Mouse (Mus musculus) CH12.LX (cell line): ENCODE data around the gene Ccdc162. TPM values are rescaled to one million over a fixed set of nuclear protein-coding genes. Genes with fewer than 3 reads are reported as not detected.

Experiments used
- DNase-seq: peaks from one replicate; pipeline ENCODE4 v3.0.0-alpha.2; 2013; ENCODE audit errors: extremely low read depth
- H3K27ac ChIP-seq: 2 replicates; pipeline ENCODE4 v1.5.1; 2012; ENCODE audit warnings: low read depth, mild to moderate bottlenecking, control low read depth, moderate library complexity; ENCODE audit not compliant: insufficient read depth
- H3K27me3 ChIP-seq: replicated peaks from 2 replicates; pipeline ENCODE3; 2012; ENCODE audit warnings: inconsistent platforms
- H3K36me3 ChIP-seq, 2 experiments: replicated peaks in 1 of 2; 2 replicates each; pipeline versions ENCODE3 to v1.6.1; 2012; ENCODE audit warnings: inconsistent platforms in 1 of 2, low read length in 1 of 2, mild to moderate bottlenecking in 1 of 2, mixed read lengths in 1 of 2, moderate library complexity in 1 of 2; ENCODE audit not compliant: control insufficient read depth in 1 of 2, insufficient read depth in 1 of 2
- H3K4me1 ChIP-seq, 2 experiments: 2 replicates each; pipeline ENCODE4 v1.6.1; 2012; ENCODE audit warnings: inconsistent platforms in 1 of 2, moderate library complexity in 1 of 2; ENCODE audit not compliant: insufficient read depth in 2 of 2, control insufficient read depth in 1 of 2
- H3K4me2 ChIP-seq: 2 replicates; pipeline ENCODE4 v1.6.1; 2012; ENCODE audit warnings: low read depth, mild to moderate bottlenecking, control low read depth; ENCODE audit not compliant: poor library complexity, insufficient read depth, severe bottlenecking
- H3K4me3 ChIP-seq, 3 experiments: fragments of 150-350 bp in 1 of 3; sonication (generic) in 1 of 3; replicated peaks in 1 of 3; 2 replicates each; pipeline versions ENCODE3 to v1.5.1; 2011 to 2012; ENCODE audit warnings: low read depth in 2 of 3, low read length in 2 of 3, mild to moderate bottlenecking in 2 of 3, moderate library complexity in 2 of 3, control low read depth in 1 of 3, improper control_type of control experiment in 1 of 3, inconsistent platforms in 1 of 3, mixed read lengths in 1 of 3; ENCODE audit not compliant: poor library complexity in 1 of 3
- H3K79me2 ChIP-seq: replicated peaks from 2 replicates; pipeline ENCODE4 v1.6.1; 2012; ENCODE audit warnings: mild to moderate bottlenecking, moderate library complexity; ENCODE audit not compliant: control insufficient read depth, poor library complexity, insufficient read depth, severe bottlenecking; ENCODE audit errors: extremely low read depth
- H3K9ac ChIP-seq: 2 replicates; pipeline ENCODE4 v1.6.1; 2012; ENCODE audit warnings: low read depth, mild to moderate bottlenecking, control low read depth, moderate library complexity; ENCODE audit not compliant: insufficient read depth
- H3K9me3 ChIP-seq: replicated peaks from 2 replicates; pipeline ENCODE3; 2012; ENCODE audit warnings: low read length, inconsistent platforms, mixed read lengths
- CTCF ChIP-seq, 2 experiments: IDR thresholded peaks in 1 of 2; conservative IDR thresholded peaks in 1 of 2; 2 replicates each; pipeline ENCODE4 v1.5.1; 2011 to 2012; ENCODE audit warnings: low read depth in 2 of 2, low read length in 2 of 2, improper control_type of control experiment in 1 of 2, inconsistent platforms in 1 of 2, mild to moderate bottlenecking in 1 of 2, moderate library complexity in 1 of 2
- E2F4 ChIP-seq: IDR thresholded peaks from 2 replicates; pipeline ENCODE4 v1.6.1; 2011; ENCODE audit warnings: low read depth, low read length, improper control_type of control experiment; ENCODE audit not compliant: insufficient replicate concordance
- HCFC1 ChIP-seq: IDR thresholded peaks from 2 replicates; pipeline ENCODE4 v1.6.1; 2012; ENCODE audit warnings: low read depth, mild to moderate bottlenecking, inconsistent platforms, low read length, improper control_type of control experiment
- IRF4 ChIP-seq: IDR thresholded peaks from 2 replicates; pipeline ENCODE4 v1.6.1; 2014; ENCODE audit warnings: low read depth, mild to moderate bottlenecking, inconsistent platforms, low read length, improper control_type of control experiment
- MAFK ChIP-seq: IDR thresholded peaks from 2 replicates; pipeline ENCODE4 v1.6.1; 2011; ENCODE audit warnings: low read length, improper control_type of control experiment; ENCODE audit not compliant: insufficient replicate concordance
- MAX ChIP-seq: IDR thresholded peaks from 2 replicates; pipeline ENCODE4 v1.6.1; 2011; ENCODE audit warnings: low read length, improper control_type of control experiment
- MEF2A ChIP-seq: IDR thresholded peaks from 2 replicates; pipeline ENCODE4 v1.6.1; 2014; ENCODE audit warnings: low read depth, mild to moderate bottlenecking, inconsistent platforms, low read length, improper control_type of control experiment, borderline replicate concordance
- NRF1 ChIP-seq: IDR thresholded peaks from 2 replicates; pipeline ENCODE4 v1.6.1; 2014; ENCODE audit warnings: low read depth, mild to moderate bottlenecking, inconsistent platforms, low read length, improper control_type of control experiment, moderate library complexity
- RAD21 ChIP-seq: IDR thresholded peaks from 2 replicates; pipeline ENCODE4 v1.6.1; 2011; ENCODE audit warnings: low read depth, mild to moderate bottlenecking, low read length, improper control_type of control experiment, moderate library complexity
- RCOR1 ChIP-seq: conservative IDR thresholded peaks from 2 replicates; pipeline ENCODE4 v1.6.1; 2012; ENCODE audit warnings: low read depth, mild to moderate bottlenecking, inconsistent platforms, low read length, improper control_type of control experiment
- SMC3 ChIP-seq: IDR thresholded peaks from 2 replicates; pipeline ENCODE4 v1.6.1; 2011; ENCODE audit warnings: low read depth, low read length, improper control_type of control experiment
- TCF12 ChIP-seq: IDR thresholded peaks from 2 replicates; pipeline ENCODE4 v1.6.1; 2014; ENCODE audit warnings: low read depth, mild to moderate bottlenecking, inconsistent platforms, low read length, improper control_type of control experiment
- ZKSCAN1 ChIP-seq: IDR thresholded peaks from 2 replicates; pipeline ENCODE4 v1.6.1; 2012; ENCODE audit warnings: low read depth, inconsistent platforms, low read length, improper control_type of control experiment, borderline replicate concordance
- dilution Hi-C: fragments of 300-500 bp; cut with MboI; formaldehyde crosslinking; loops from 2 replicates; pipeline ENCODE4 v1.14.3; 2020; ENCODE audit warnings: low sequenced_read_pairs; ENCODE audit not compliant: extremely low pct_unique_long_range_greater_than_20kb, extremely low pct_ligation_motif_present
- in situ Hi-C: fragments of 300-500 bp; cut with MboI; formaldehyde crosslinking; loops from 3 replicates; pipeline ENCODE4 v1.14.3; 2019; ENCODE audit warnings: low sequenced_read_pairs, low pct_ligation_motif_present, low pct_unique_long_range_greater_than_20kb, mixed read lengths
- polyA plus RNA-seq: library from polyadenylated mRNA; unstranded; fragments of >175 nt; gene quantifications from 2 replicates; pipeline ENCODE4 v1.2.1, GENCODE M21; 2012; ENCODE audit warnings: low read depth; ENCODE audit not compliant: insufficient read length
- total RNA-seq, 2 experiments: library from RNA; depleted of rRNA; stranded (reverse); fragments of 300-350 nt in 1 of 2; fragments of >200 nt in 1 of 2; gene quantifications; 2 replicates each; pipeline ENCODE4 v1.2.3; 2012 to 2014

Gene Ccdc162
- total and polyA plus RNA-seq, 3 experiments = 0.64 to 1.3 (median 1.3) TPM

GRCm38 (mm10) chr10:41635276-41636033, 81.0 kb downstream of the Ccdc162 start:
- no peaks in the 10 kb centered on the region for H3K36me3 ChIP-seq
- DNase-seq = no peak
- dilution Hi-C loops = no loop called here
- peaks cover 0 to 22% of the 10 kb centered on the region in 2 experiments; a peak in 2 of 4 replicates for H3K4me1 ChIP-seq
- H3K4me2 ChIP-seq = no peak overlapping the region
- in situ Hi-C loops = no loop called here
- H3K4me3 ChIP-seq = no peak overlapping the region
- no peaks in the 10 kb centered on the region for H3K9me3 ChIP-seq
- H3K9ac ChIP-seq = no peak overlapping the region
- TF ChIP-seq TCF12 = no peak
- no peak for TF ChIP-seq NRF1
- no peak for TF ChIP-seq RCOR1
- no peak for TF ChIP-seq ZKSCAN1
- no peak for TF ChIP-seq IRF4
- no peak for TF ChIP-seq E2F4
- no peaks in the 10 kb centered on the region for H3K27me3 ChIP-seq
- no peaks in the 10 kb centered on the region for H3K79me2 ChIP-seq
- H3K27ac ChIP-seq = no peak overlapping the region

GRCm38 (mm10) chr10:41633801-41634200, 82.6 kb downstream of the Ccdc162 start:
- no peaks in the 10 kb centered on the region for H3K36me3 ChIP-seq
- TF ChIP-seq TCF12 (no peak), MAX (no peak), MAFK (no peak), ZKSCAN1 (no peak)
- TF ChIP-seq, all 38 proteins: peak for 0
- Histone ChIP-seq H3K27me3 (no peaks in the 10 kb centered on the region), H3K4me1 (peaks cover 0 to 22% of the 10 kb centered on the region in 2 experiments; a peak in 3 of 4 replicates), H3K79me2 (no peaks in the 10 kb centered on the region), H3K9ac (no peak overlapping the region), H3K4me3 (no peak overlapping the region), H3K27ac (no peak overlapping the region), H3K9me3 (no peaks in the 10 kb centered on the region), H3K4me2 (no peak overlapping the region)
- in situ Hi-C loops (no loop called here), dilution Hi-C loops (no loop called here)
- no peak for DNase-seq

- Histone ChIP-seq H3K4me3 (no peak overlapping the region), H3K4me1 (peaks cover 0 to 22% of the 10 kb centered on the region in 2 experiments; a peak in 3 of 4 replicates), H3K79me2 (no peaks in the 10 kb centered on the region)
- in situ Hi-C loops = no loop called here
- dilution Hi-C loops = no loop called here
- peak; percentile 49 for TF ChIP-seq SMC3
- peak in 1 of 2 experiments; percentile 46; a peak in 2 of 4 replicates for TF ChIP-seq CTCF (conservative IDR thresholded peaks at IDR 0.05 in 1 of 2, IDR thresholded peaks at IDR 0.05 in 1 of 2; ENCODE audit: low read depth in 2 of 2, low read length in 2 of 2)
- TF ChIP-seq MEF2A = no peak
- TF ChIP-seq HCFC1 = no peak
- peak; percentile 39 for TF ChIP-seq RAD21
- TF ChIP-seq, all 38 proteins: peak for 3
- no peak overlapping the region for H3K4me2 ChIP-seq
- no peak overlapping the region for H3K27ac ChIP-seq
- no peak overlapping the region for H3K9ac ChIP-seq
- H3K27me3 ChIP-seq = no peaks in the 10 kb centered on the region
- DNase-seq = no peak
- no peaks in the 10 kb centered on the region for H3K9me3 ChIP-seq
- H3K36me3 ChIP-seq = no peaks in the 10 kb centered on the region
Observed at GRCm38 (mm10) chr10:41632062-41632461, 84.4 kb downstream of the Ccdc162 start.
